ENCODE assay signal across 15 mouse cellular contexts in the genomic region with DNA sequence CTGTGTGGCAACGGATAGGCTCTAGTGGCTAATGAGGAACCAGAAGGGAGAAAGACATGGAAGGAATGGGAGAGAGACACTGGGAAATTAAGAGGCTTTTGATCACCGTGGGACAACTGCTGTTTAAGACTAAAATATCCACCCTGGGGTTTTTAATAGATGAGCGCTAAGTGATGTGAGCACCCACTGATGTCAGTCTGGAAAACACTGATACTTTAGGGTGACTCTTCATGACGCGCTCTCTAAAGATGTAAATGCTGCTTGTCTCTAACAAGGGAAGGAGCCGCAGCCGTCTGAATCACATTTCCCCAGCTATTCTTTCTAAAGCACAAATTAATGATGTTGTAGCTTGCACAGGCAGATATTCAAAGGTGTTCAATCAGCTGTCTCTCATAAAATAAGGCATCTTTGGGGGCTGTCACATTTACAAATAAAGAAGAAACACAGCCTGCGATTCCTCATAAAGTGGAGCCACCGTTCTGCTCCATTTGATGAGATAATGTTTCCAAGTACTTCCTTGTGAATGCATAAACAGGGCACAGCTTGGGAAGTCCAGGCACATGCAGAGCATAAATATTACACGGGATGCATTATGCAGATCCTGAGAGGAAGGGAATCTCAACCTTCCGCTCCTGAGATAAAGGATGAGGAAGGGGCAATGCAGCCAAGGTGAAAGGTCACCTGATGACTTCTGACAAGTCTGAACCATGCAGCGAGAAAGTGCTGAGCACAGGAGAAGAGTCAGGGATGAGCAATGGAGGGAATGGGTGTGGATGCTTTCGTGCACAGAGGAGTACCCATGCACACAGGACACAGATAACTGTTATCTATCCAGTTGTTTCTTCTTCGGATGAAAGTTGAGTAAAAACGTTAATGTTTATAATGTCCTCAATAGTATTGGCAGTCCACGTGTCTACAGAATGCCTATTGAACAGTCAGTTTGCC.
A peak's percentile ranks its signal among the peaks of the same experiment; 100 is the strongest.
DNase-seq lines count a peak whose midpoint lies in the region; ATAC-seq and TF ChIP-seq lines count a peak whose summit lies in the region.
"Had no signal": no experiment of that assay in that cellular context is flagged by ENCODE, and none has a peak within 500 bp of the region (broad histone marks: within the 10 kb centered on the region; RNA-seq: fewer than 3 reads in every experiment).

No protein-coding gene starts in this region.

- H3K4me2 ChIP-seq in hindbrain, embryonic 14.5 days (replicated peaks), result no peak overlapping the region
- H3K4me2 ChIP-seq in hindbrain, postnatal 0 days (ENCODE audit: low read depth, low read length), result no peak overlapping the region
- no peak overlapping the region for H3K4me2 ChIP-seq in neural tube, embryonic 12.5 days (replicated peaks)
- 0 out of 2 replicates have a peak overlapping the region, but pooled peaks have one; percentile 3 for H3K4me2 ChIP-seq in forebrain, postnatal 0 days (ENCODE audit: low read depth)
- no peak overlapping the region for H3K4me2 ChIP-seq in liver, embryonic 11.5 days
- H3K4me2 ChIP-seq: heart, embryonic 13.5 days; kidney, embryonic 15.5 days; limb, embryonic 15.5 days had no signal

- 65% methylated on average over 16 of the region's 16 CpGs for WGBS in hindbrain, embryonic 14.5 days
- 63% methylated on average over 16 of the region's 16 CpGs for WGBS in hindbrain, postnatal 0 days
- 66% methylated on average over 16 of the region's 16 CpGs for WGBS in neural tube, embryonic 12.5 days
- 57% methylated on average over 16 of the region's 16 CpGs for WGBS in forebrain, postnatal 0 days
- 47% methylated on average over 16 of the region's 16 CpGs for WGBS in olfactory bulb, adult 2 months
- WGBS in liver, embryonic 11.5 days, result 76% methylated on average over 16 of the region's 16 CpGs

- H3K36me3 ChIP-seq in hindbrain, embryonic 14.5 days (replicated peaks; ENCODE audit: control insufficient read depth, insufficient read depth), result no peaks in the 10 kb centered on the region
- H3K36me3 ChIP-seq in hindbrain, postnatal 0 days (ENCODE audit: insufficient read depth, low read length), result no peaks in the 10 kb centered on the region
- H3K36me3 ChIP-seq in neural tube, embryonic 12.5 days, result no peaks in the 10 kb centered on the region
- no peaks in the 10 kb centered on the region for H3K36me3 ChIP-seq in forebrain, postnatal 0 days (ENCODE audit: insufficient read depth)
- no peaks in the 10 kb centered on the region for H3K36me3 ChIP-seq in liver, embryonic 11.5 days (ENCODE audit: control insufficient read depth, insufficient read depth, low read length)
- H3K36me3 ChIP-seq: heart, embryonic 13.5 days; kidney, embryonic 15.5 days; limb, embryonic 15.5 days had no signal

- no peaks in the 10 kb centered on the region for H3K9me3 ChIP-seq in hindbrain, embryonic 14.5 days (ENCODE audit: control insufficient read depth, low read length)
- H3K9me3 ChIP-seq in hindbrain, postnatal 0 days (ENCODE audit: low read length), result no peaks in the 10 kb centered on the region
- peaks cover 4% of the 10 kb centered on the region; the same call in 1 of the 2 replicates for H3K9me3 ChIP-seq in neural tube, embryonic 12.5 days
- H3K9me3 ChIP-seq in forebrain, postnatal 0 days (ENCODE audit: low read length), result no peaks in the 10 kb centered on the region
- H3K9me3 ChIP-seq in liver, embryonic 11.5 days (ENCODE audit: control insufficient read depth, low read length), result no peaks in the 10 kb centered on the region
- H3K9me3 ChIP-seq: heart, embryonic 13.5 days; kidney, embryonic 15.5 days; limb, embryonic 15.5 days had no signal

- H3K4me1 ChIP-seq in hindbrain, embryonic 14.5 days (replicated peaks; ENCODE audit: control insufficient read depth, insufficient read depth, low read length), result 0 out of 2 replicates have a peak, but pooled peaks cover 4% of the 10 kb centered on the region
- no peaks in the 10 kb centered on the region for H3K4me1 ChIP-seq in hindbrain, postnatal 0 days (ENCODE audit: insufficient read depth, low read length)
- H3K4me1 ChIP-seq in neural tube, embryonic 12.5 days, result peaks cover 3% of the 10 kb centered on the region; the same call in 1 of the 2 replicates
- H3K4me1 ChIP-seq in forebrain, postnatal 0 days (ENCODE audit: insufficient read depth), result no peaks in the 10 kb centered on the region
- peaks cover 6% of the 10 kb centered on the region for H3K4me1 ChIP-seq in olfactory bulb, adult 2 months (ENCODE audit: control insufficient read depth, insufficient read depth, low read length)
- no peaks in the 10 kb centered on the region for H3K4me1 ChIP-seq in liver, embryonic 11.5 days (replicated peaks; ENCODE audit: control insufficient read depth, insufficient read depth, low read length)
- H3K4me1 ChIP-seq: heart, embryonic 13.5 days; kidney, embryonic 15.5 days; limb, embryonic 15.5 days had no signal

- H3K27ac ChIP-seq in hindbrain, embryonic 14.5 days, result peak overlapping the region; percentile 67
- no peak overlapping the region for H3K27ac ChIP-seq in hindbrain, postnatal 0 days
- H3K27ac ChIP-seq in neural tube, embryonic 12.5 days, result no peak overlapping the region
- peak overlapping the region; percentile 5; the same call in 1 of the 2 replicates for H3K27ac ChIP-seq in forebrain, postnatal 0 days (ENCODE audit: low read depth, low read length)
- H3K27ac ChIP-seq in olfactory bulb, adult 2 months (ENCODE audit: insufficient read depth, low read depth, low read length), result peak overlapping the region; percentile 91
- H3K27ac ChIP-seq in liver, embryonic 11.5 days (ENCODE audit: low read depth, low read length), result no peak overlapping the region
- H3K27ac ChIP-seq: heart, embryonic 13.5 days; kidney, embryonic 15.5 days; limb, embryonic 15.5 days had no signal

- no peak for ATAC-seq in hindbrain, embryonic 14.5 days (ENCODE audit: low FRiP score)
- ATAC-seq in hindbrain, postnatal 0 days, result no peak
- peak; percentile 13; the same call in 1 of the 2 replicates for ATAC-seq in neural tube, embryonic 12.5 days (ENCODE audit: low FRiP score, low read depth)
- peak; percentile 64 for ATAC-seq in forebrain, postnatal 0 days
- ATAC-seq in liver, embryonic 11.5 days (replicated peaks; ENCODE audit: low FRiP score), result no peak

- DNase-seq in hindbrain, embryonic 14.5 days (ENCODE audit: low spot score), result no peak
- no peak for DNase-seq in hindbrain, postnatal 0 days (ENCODE audit: low spot score)
- no peak for DNase-seq in neural tube, embryonic 10.5 days (ENCODE audit: extremely low spot score, low spot score)
- peak; percentile 43 for DNase-seq in forebrain, postnatal 0 days
- no peak for DNase-seq in liver, embryonic 11.5 days (ENCODE audit: low spot score)
- DNase-seq: cerebellum, adult 8-10 months; heart, adult 11 months; kidney, postnatal 4 days; lung, postnatal 10 days; thymus, postnatal 14 days had no signal

- no peak overlapping the region for H3K9ac ChIP-seq in hindbrain, embryonic 14.5 days
- no peak overlapping the region for H3K9ac ChIP-seq in hindbrain, postnatal 0 days (replicated peaks; ENCODE audit: low read length)
- no peak overlapping the region for H3K9ac ChIP-seq in neural tube, embryonic 12.5 days
- H3K9ac ChIP-seq in forebrain, postnatal 0 days, result no peak overlapping the region
- H3K9ac ChIP-seq in liver, embryonic 11.5 days (ENCODE audit: low read depth, low read length), result no peak overlapping the region
- H3K9ac ChIP-seq: heart, embryonic 13.5 days; kidney, embryonic 15.5 days; limb, embryonic 15.5 days had no signal

- H3K4me3 ChIP-seq in hindbrain, embryonic 14.5 days (replicated peaks; ENCODE audit: low read length), result no peak overlapping the region
- no peak overlapping the region for H3K4me3 ChIP-seq in hindbrain, postnatal 0 days (ENCODE audit: low read length)
- no peak overlapping the region for H3K4me3 ChIP-seq in neural tube, embryonic 12.5 days
- no peak overlapping the region for H3K4me3 ChIP-seq in forebrain, postnatal 0 days (ENCODE audit: low read depth, low read length)
- H3K4me3 ChIP-seq in olfactory bulb, adult 2 months (ENCODE audit: insufficient read depth, low read depth, low read length), result no peak overlapping the region
- no peak overlapping the region for H3K4me3 ChIP-seq in liver, embryonic 11.5 days (ENCODE audit: low read depth, low read length)
- H3K4me3 ChIP-seq: heart, embryonic 13.5 days; kidney, embryonic 15.5 days; limb, embryonic 15.5 days had no signal

- TF ChIP-seq CTCF in hindbrain, postnatal 0 days (IDR thresholded peaks at IDR 0.05; ENCODE audit: low read depth), result no peak
- no peak for TF ChIP-seq CTCF in forebrain, postnatal 0 days (IDR thresholded peaks at IDR 0.05; ENCODE audit: low read depth)
- no peak for TF ChIP-seq CTCF in olfactory bulb, adult 2 months (IDR thresholded peaks at IDR 0.05; ENCODE audit: insufficient read depth, low read depth, low read length)

- H3K27me3 ChIP-seq in hindbrain, embryonic 14.5 days (ENCODE audit: control insufficient read depth, insufficient read depth, low read length), result 0 out of 2 replicates have a peak, but pooled peaks cover 10% of the 10 kb centered on the region
- no peaks in the 10 kb centered on the region for H3K27me3 ChIP-seq in hindbrain, postnatal 0 days (ENCODE audit: insufficient read depth, low read length)
- H3K27me3 ChIP-seq in neural tube, embryonic 12.5 days (replicated peaks), result peaks cover 24% of the 10 kb centered on the region
- no peaks in the 10 kb centered on the region for H3K27me3 ChIP-seq in forebrain, postnatal 0 days (ENCODE audit: insufficient read depth, low read length)
- no peaks in the 10 kb centered on the region for H3K27me3 ChIP-seq in liver, embryonic 11.5 days (replicated peaks; ENCODE audit: control insufficient read depth, insufficient read depth, low read length)
- H3K27me3 ChIP-seq: heart, embryonic 13.5 days; kidney, embryonic 15.5 days; limb, embryonic 15.5 days had no signal

- TF ChIP-seq POLR2A in olfactory bulb, adult 2 months (IDR thresholded peaks at IDR 0.05; ENCODE audit: insufficient read depth, low read depth, low read length), result no peak

Comparison
In these comparisons a context has a peak if more than half of its experiments do, and no peak if none do; other contexts are left out.
1. H3K27ac ChIP-seq: peak in hindbrain, embryonic 14.5 days (single experiment), forebrain, postnatal 0 days (single experiment) and olfactory bulb, adult 2 months (single experiment); none in hindbrain, postnatal 0 days (single experiment), neural tube, embryonic 12.5 days (single experiment) and liver, embryonic 11.5 days (single experiment).
2. ATAC-seq: peak in neural tube, embryonic 12.5 days (single experiment) and forebrain, postnatal 0 days (single experiment); none in hindbrain, embryonic 14.5 days (single experiment), hindbrain, postnatal 0 days (single experiment) and liver, embryonic 11.5 days (single experiment).